Comparison of ENCODE assay signal across 12 mouse cellular contexts in genomic region chr6:31931116-31931515, GRCm38 (mm10).
"Had no signal": no experiment of that assay in that cellular context is flagged by ENCODE, and none has a peak within 500 bp of the region (broad histone marks: within the 10 kb centered on the region; RNA-seq: fewer than 3 reads in every experiment).

No protein-coding gene starts in this region.

- DNase-seq: kidney, adult 11 months; kidney, adult 9 months; kidney, postnatal 36 days; liver; lung, adult 18-20 months; midbrain, embryonic 14.5 days had no signal

- H3K4me3 ChIP-seq: limb, embryonic 12.5 days; myocyte; neural tube, embryonic 15.5 days had no signal

- H3K27ac ChIP-seq: kidney, postnatal 0 days; limb, embryonic 12.5 days; liver, embryonic 14.5 days; neural tube, embryonic 15.5 days; stomach, postnatal 0 days had no signal
